ENCODE assay signal across 15 mouse cellular contexts in the genomic region with DNA sequence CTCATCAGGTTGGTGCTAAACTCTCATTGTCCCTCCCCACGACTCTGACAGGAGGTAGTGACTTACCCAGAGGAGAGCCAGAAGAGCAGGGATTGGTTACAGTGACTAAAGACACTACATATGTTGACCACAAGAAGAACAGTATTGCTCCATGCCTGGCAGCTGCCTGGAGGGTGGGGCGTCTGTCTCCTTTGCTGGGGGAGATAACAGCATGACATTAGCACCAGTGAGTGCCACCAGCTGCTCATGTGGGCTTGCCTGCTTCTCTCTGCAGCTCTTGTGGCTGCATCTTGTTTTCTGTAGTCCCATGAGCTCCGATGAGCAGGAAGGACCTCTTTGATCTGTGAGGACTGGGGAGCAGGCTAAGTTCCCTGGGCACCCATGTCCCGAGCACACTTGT. TPM values are rescaled to one million over a fixed set of nuclear protein-coding genes. Genes with fewer than 3 reads are reported as not detected.
A peak's percentile ranks its signal among the peaks of the same experiment; 100 is the strongest.
DNase-seq lines count a peak whose midpoint lies in the region; ATAC-seq and TF ChIP-seq lines count a peak whose summit lies in the region.
"Had no signal": no experiment of that assay in that cellular context is flagged by ENCODE, and none has a peak within 500 bp of the region (broad histone marks: within the 10 kb centered on the region; RNA-seq: fewer than 3 reads in every experiment).

No protein-coding gene starts in this region.

- no peaks in the 10 kb centered on the region for H3K27me3 ChIP-seq in lung, embryonic 16.5 days (ENCODE audit: control insufficient read depth, insufficient read depth, low read depth, low read length)
- no peaks in the 10 kb centered on the region for H3K27me3 ChIP-seq in intestine, embryonic 16.5 days (replicated peaks; ENCODE audit: control insufficient read depth, insufficient read depth, low read length)
- no peaks in the 10 kb centered on the region for H3K27me3 ChIP-seq in midbrain, embryonic 13.5 days
- H3K27me3 ChIP-seq in cerebellum, adult 2 months (ENCODE audit: control insufficient read depth, insufficient read depth, low read length), result no peaks in the 10 kb centered on the region

- peaks cover 11% of the 10 kb centered on the region for H3K4me1 ChIP-seq in lung, embryonic 16.5 days (replicated peaks; ENCODE audit: control insufficient read depth, insufficient read depth, low read length)
- H3K4me1 ChIP-seq in intestine, embryonic 16.5 days (ENCODE audit: control insufficient read depth, insufficient read depth, low read length), result peaks cover 30% of the 10 kb centered on the region
- no peaks in the 10 kb centered on the region for H3K4me1 ChIP-seq in midbrain, embryonic 13.5 days (replicated peaks)
- peaks cover 30% of the 10 kb centered on the region for H3K4me1 ChIP-seq in cerebellum, adult 2 months (ENCODE audit: control insufficient read depth, insufficient read depth, low read length)

- no peak overlapping the region for H3K9ac ChIP-seq in lung, embryonic 16.5 days (ENCODE audit: low read length)
- H3K9ac ChIP-seq in intestine, embryonic 16.5 days (ENCODE audit: low read depth, low read length), result no peak overlapping the region
- H3K9ac ChIP-seq in midbrain, embryonic 13.5 days (replicated peaks), result no peak overlapping the region
- H3K9ac ChIP-seq: embryonic facial prominence, embryonic 12.5 days; heart, embryonic 15.5 days had no signal

- intact Hi-C loops in gastrocnemius, adult 2 months (cut with DNase I), result loop anchor here (10.0 kb wide), 1 partner anchor 125 kb away; no protein-coding TSS in a partner anchor
- intact Hi-C loops in gastrocnemius, postnatal 14 days (cut with DNase I; ENCODE audit: low total_unique reads), result no loop called here

- H3K9me3 ChIP-seq in lung, embryonic 16.5 days (ENCODE audit: control insufficient read depth, low read length), result no peaks in the 10 kb centered on the region
- H3K9me3 ChIP-seq in intestine, embryonic 16.5 days (ENCODE audit: control insufficient read depth, low read length), result no peaks in the 10 kb centered on the region
- H3K9me3 ChIP-seq in midbrain, embryonic 13.5 days, result no peaks in the 10 kb centered on the region
- H3K9me3 ChIP-seq: embryonic facial prominence, embryonic 12.5 days; heart, embryonic 15.5 days; limb, embryonic 10.5 days had no signal

- no peak for TF ChIP-seq POLR2A in cerebellum, adult 2 months (IDR thresholded peaks at IDR 0.05; ENCODE audit: borderline replicate concordance, insufficient read depth, low read length)

- ATAC-seq in lung, embryonic 16.5 days (ENCODE audit: low read depth), result peak; percentile 64
- peak; percentile 55; the same call in 1 of the 2 replicates for ATAC-seq in intestine, embryonic 16.5 days
- no peak for ATAC-seq in midbrain, embryonic 13.5 days

- no peak for TF ChIP-seq CTCF in gastrocnemius, adult 2 months (IDR thresholded peaks at IDR 0.05)
- TF ChIP-seq CTCF in cerebellum, adult 2 months (IDR thresholded peaks at IDR 0.05; ENCODE audit: borderline replicate concordance, insufficient read depth, low read depth, low read length), result no peak

- no peak overlapping the region for H3K27ac ChIP-seq in gastrocnemius, adult 2 months
- no peak overlapping the region for H3K27ac ChIP-seq in lung, embryonic 16.5 days (ENCODE audit: low read length)
- no peak overlapping the region for H3K27ac ChIP-seq in intestine, embryonic 16.5 days (ENCODE audit: low read length)
- H3K27ac ChIP-seq in midbrain, embryonic 13.5 days, result no peak overlapping the region
- no peak overlapping the region for H3K27ac ChIP-seq in cerebellum, adult 2 months (ENCODE audit: insufficient read depth, low read length)
- H3K27ac ChIP-seq: embryonic facial prominence, embryonic 12.5 days; heart, embryonic 15.5 days; limb, embryonic 10.5 days had no signal

- peak; percentile 50 for DNase-seq in gastrocnemius, adult 2 months
- DNase-seq in gastrocnemius, postnatal 14 days, result no peak
- DNase-seq in lung, postnatal 25 days (ENCODE audit: low spot score), result no peak
- DNase-seq in lung, postnatal 4 days, result peak; percentile 24 to 65
- DNase-seq in cerebellum, adult 2 months, result no peak
- DNase-seq: cerebellum, adult 9-11 months; kidney, postnatal 4 days had no signal

- 30% methylated on average over 4 of the region's 4 CpGs for WGBS in lung, embryonic 16.5 days
- 60% methylated on average over 4 of the region's 4 CpGs for WGBS in intestine, embryonic 16.5 days
- WGBS in midbrain, embryonic 13.5 days, result 80% methylated on average over 4 of the region's 4 CpGs
- 69% methylated on average over 4 of the region's 4 CpGs for WGBS in cerebellum, adult 2 months

- no peak overlapping the region for H3K4me3 ChIP-seq in gastrocnemius, adult 2 months
- H3K4me3 ChIP-seq in lung, embryonic 16.5 days (ENCODE audit: low read length), result no peak overlapping the region
- H3K4me3 ChIP-seq in intestine, embryonic 16.5 days (ENCODE audit: low read length), result no peak overlapping the region
- no peak overlapping the region for H3K4me3 ChIP-seq in midbrain, embryonic 13.5 days (replicated peaks)
- no peak overlapping the region for H3K4me3 ChIP-seq in cerebellum, adult 2 months (replicated peaks; ENCODE audit: insufficient read depth, low read depth, low read length)
- H3K4me3 ChIP-seq: embryonic facial prominence, embryonic 12.5 days; heart, embryonic 15.5 days; limb, embryonic 10.5 days had no signal

- no peak overlapping the region for H3K4me2 ChIP-seq in lung, embryonic 16.5 days (ENCODE audit: low read depth, low read length)
- H3K4me2 ChIP-seq in intestine, embryonic 16.5 days (ENCODE audit: low read depth, low read length), result no peak overlapping the region
- H3K4me2 ChIP-seq in midbrain, embryonic 13.5 days (replicated peaks), result no peak overlapping the region
- H3K4me2 ChIP-seq: embryonic facial prominence, embryonic 12.5 days; heart, embryonic 15.5 days had no signal

- H3K36me3 ChIP-seq in lung, embryonic 16.5 days (ENCODE audit: control insufficient read depth, insufficient read depth, low read length), result no peaks in the 10 kb centered on the region
- no peaks in the 10 kb centered on the region for H3K36me3 ChIP-seq in intestine, embryonic 16.5 days (ENCODE audit: control insufficient read depth, insufficient read depth, low read length)
- no peaks in the 10 kb centered on the region for H3K36me3 ChIP-seq in midbrain, embryonic 13.5 days
- H3K36me3 ChIP-seq: embryonic facial prominence, embryonic 12.5 days; G1E; heart, embryonic 15.5 days; limb, embryonic 10.5 days had no signal

RNA-seq across cellular contexts. Expression of gene Smoc2, which starts 29.7 kb away (rescaled TPM):
- 10 to 100 TPM; 40.6 to 65.5 TPM for total RNA-seq in gastrocnemius, adult 2 months (2021)
- 10 to 100 TPM; 59.7 to 74.4 TPM for total RNA-seq in gastrocnemius, postnatal 14 days (2021)
- 46.1 and 48.9 TPM in 2 replicates for polyA plus RNA-seq in lung, embryonic 16.5 days (2015; fragmentation: Nextera tagmentation; extraction: Ambion mirVana)
- 117 and 122 TPM in 2 replicates for polyA plus RNA-seq in intestine, embryonic 16.5 days (2015; fragmentation: Nextera tagmentation; extraction: Ambion mirVana)
- polyA plus RNA-seq in midbrain, embryonic 13.5 days (2015; fragmentation: Nextera tagmentation; extraction: Ambion mirVana), result 1.5 and 1.6 TPM in 2 replicates
- polyA plus RNA-seq in cerebellum, adult 2 months (2012; rRNA removed), result 1.1 and 1.6 TPM in 2 replicates
- total RNA-seq: megakaryocyte-erythroid progenitor cell, adult 5-6 weeks had no signal
- polyA plus RNA-seq: G1E had no signal

RNA-seq across cellular contexts. Expression of gene Dact2, which starts 45.5 kb away (rescaled TPM):
- total RNA-seq in gastrocnemius, adult 2 months (2021), result 1 to 10 TPM; 2.3 to 2.7 TPM
- total RNA-seq in gastrocnemius, postnatal 14 days (2021), result 1 to 10 TPM; 2.2 to 3.6 TPM
- polyA plus RNA-seq in lung, embryonic 16.5 days (2015; fragmentation: Nextera tagmentation; extraction: Ambion mirVana), result 3.3 and 3.5 TPM in 2 replicates
- 4.5 and 5.1 TPM in 2 replicates for polyA plus RNA-seq in intestine, embryonic 16.5 days (2015; fragmentation: Nextera tagmentation; extraction: Ambion mirVana)
- 0.66 and 0.94 TPM in 2 replicates for polyA plus RNA-seq in midbrain, embryonic 13.5 days (2015; fragmentation: Nextera tagmentation; extraction: Ambion mirVana)
- polyA plus RNA-seq in cerebellum, adult 2 months (2012; rRNA removed), result 6.5 and 7.2 TPM in 2 replicates
- total RNA-seq: G1E; megakaryocyte-erythroid progenitor cell, adult 5-6 weeks had no signal
- polyA plus RNA-seq: G1E had no signal

Comparison
In these comparisons a context has a peak if more than half of its experiments do, and no peak if none do; other contexts are left out.
1. DNase-seq: peak in gastrocnemius, adult 2 months (single experiment) and lung, postnatal 4 days (2 of 2); none in gastrocnemius, postnatal 14 days (single experiment), lung, postnatal 25 days (single experiment) and cerebellum, adult 2 months (0 of 2).
2. RNA of gene Smoc2, which starts 29.7 kb away (polyA plus RNA-seq): 117 to 122 TPM in intestine, embryonic 16.5 days and 46.1 to 48.9 TPM in lung, embryonic 16.5 days; 1.5 to 1.6 TPM in midbrain, embryonic 13.5 days and 1.1 to 1.6 TPM in cerebellum, adult 2 months; every median in the first group is over 10 times any median in the second.